Mouse (Mus musculus) spleen, adult 2 months (tissue): Measurements from ENCODE around the gene Pus7l. TPM values are rescaled to one million over a fixed set of nuclear protein-coding genes. Genes with fewer than 3 reads are reported as not detected.

Experiments used
- DNase-seq, 2 experiments: peaks; one replicate each; pipeline versions ENCODE4 v3.0.0 to v3.0.0-alpha.2; 2012 to 2021; ENCODE audit warnings: low spot score in 2 of 2, low read depth in 1 of 2
- H3K27ac ChIP-seq: fragments of 200-500 bp; 2 replicates; pipeline ENCODE4 v1.5.1; 2012; ENCODE audit warnings: low read length, inconsistent platforms; ENCODE audit not compliant: insufficient read depth
- H3K27me3 ChIP-seq: fragments of 200-500 bp; 2 replicates; pipeline ENCODE4 v1.6.1; 2012; ENCODE audit warnings: mild to moderate bottlenecking, moderate library complexity, low read length, inconsistent platforms; ENCODE audit not compliant: control insufficient read depth, insufficient read depth
- H3K36me3 ChIP-seq: fragments of 200-500 bp; 2 replicates; pipeline ENCODE4 v1.6.1; 2012; ENCODE audit warnings: mild to moderate bottlenecking, low read length, inconsistent platforms; ENCODE audit not compliant: control insufficient read depth, insufficient read depth
- H3K4me1 ChIP-seq: fragments of 200-500 bp; 2 replicates; pipeline ENCODE4 v1.6.1; 2011; ENCODE audit warnings: inconsistent platforms; ENCODE audit not compliant: control insufficient read depth, insufficient read depth, insufficient read length
- H3K4me3 ChIP-seq: fragments of 200-500 bp; 2 replicates; pipeline ENCODE4 v1.5.1; 2011; ENCODE audit warnings: mild to moderate bottlenecking, inconsistent platforms; ENCODE audit not compliant: insufficient read depth, insufficient read length; ENCODE audit errors: extremely low read depth
- CTCF ChIP-seq: fragments of 200-500 bp; IDR thresholded peaks from 2 replicates; pipeline ENCODE4 v1.5.1; 2011; ENCODE audit warnings: mild to moderate bottlenecking, inconsistent platforms; ENCODE audit not compliant: insufficient read depth, insufficient read length, insufficient replicate concordance; ENCODE audit errors: extremely low read depth
- POLR2A ChIP-seq: fragments of 200-500 bp; IDR thresholded peaks from 2 replicates; pipeline ENCODE4 v1.6.1; 2011; ENCODE audit warnings: low read depth, low read length, inconsistent platforms
- WGBS: fragments of 180-500 bp; shearing (Covaris S2); methylation state at CpG from one replicate; pipeline ENCODE4 v1.1.7; 2018; 5-methylcytosine and 5-hydroxymethylcytosine counted together
- polyA plus RNA-seq: library from polyadenylated mRNA; depleted of rRNA; stranded (reverse); fragments of >200 nt; gene quantifications from 2 replicates; pipeline ENCODE4 v1.2.3, GENCODE M21; 2012; rRNA removed

Gene Pus7l
- polyA plus RNA-seq, result 4.0 and 4.8 TPM in 2 replicates

- Histone ChIP-seq H3K36me3 (0 out of 2 replicates have a peak, but pooled peaks cover 3% of the 10 kb centered on the region), H3K4me3 (peak within 1 kb of the TSS; percentile 98), H3K27ac (peak within 1 kb of the TSS; percentile 94), H3K27me3 (no peaks in the 10 kb centered on the region), H3K4me1 (no peaks in the 10 kb centered on the region)
- DNase-seq, result peak; percentile 90 to 92
- under 1% methylated on average over 45 of the region's 45 CpGs for WGBS
- TF ChIP-seq POLR2A (peak; percentile 61), CTCF (no peak; the same call in 1 of the 2 replicates)
Measured at GRCm38 (mm10) chr15:94543409-94544051, at the start of gene Pus7l, which contains the start of gene Irak4. Pus7l (minus strand) TSS chr15:94543547. Irak4 (plus strand) TSS chr15:94543643.

GRCm38 (mm10) chr15:94591356-94591755, 48.0 kb upstream of the Pus7l start:
- Histone ChIP-seq H3K4me1 (peaks cover 1% of the 10 kb centered on the region), H3K27me3 (no peaks in the 10 kb centered on the region), H3K36me3 (peaks cover 3% of the 10 kb centered on the region), H3K27ac (no peak overlapping the region), H3K4me3 (no peak overlapping the region)
- WGBS, result 82% methylated on average over 4 of the region's 4 CpGs
- no peak for DNase-seq
- TF ChIP-seq CTCF, result no peak
- TF ChIP-seq POLR2A, result no peak

GRCm38 (mm10) chr15:94590083-94590482, 46.7 kb upstream of the Pus7l start:
- TF ChIP-seq POLR2A (no peak), CTCF (no peak)
- Histone ChIP-seq H3K4me3 (peak overlapping the region; percentile 46), H3K27ac (no peak overlapping the region), H3K4me1 (peaks cover 1% of the 10 kb centered on the region), H3K27me3 (no peaks in the 10 kb centered on the region), H3K36me3 (peaks cover 7% of the 10 kb centered on the region)
- DNase-seq, result no peak
- WGBS, result 14% methylated on average over 8 of the region's 8 CpGs

GRCm38 (mm10) chr15:94589219-94590075, 46.1 kb upstream of the Pus7l start, which contains the start of gene Twf1:
Twf1 (minus strand) TSS chr15:94589889.
- DNase-seq, result peak; percentile 93 to 98
- Histone ChIP-seq H3K4me3 (peak within 1 kb of the TSS; percentile 100), H3K4me1 (peaks cover 1% of the 10 kb centered on the region), H3K27me3 (no peaks in the 10 kb centered on the region), H3K36me3 (peaks cover 13% of the 10 kb centered on the region), H3K27ac (peak within 1 kb of the TSS; percentile 79)
- under 1% methylated on average over 69 of the region's 70 CpGs for WGBS
- TF ChIP-seq POLR2A, result peak; percentile 64
- no peak for TF ChIP-seq CTCF

- DNase-seq, result no peak
- Histone ChIP-seq H3K27me3 (no peaks in the 10 kb centered on the region), H3K4me3 (no peak overlapping the region), H3K4me1 (peaks cover 1% of the 10 kb centered on the region), H3K36me3 (peaks cover 25% of the 10 kb centered on the region), H3K27ac (no peak overlapping the region)
- no peak for TF ChIP-seq CTCF
- TF ChIP-seq POLR2A, result no peak
- WGBS, result 76% methylated on average over 9 of the region's 9 CpGs
Measured at GRCm38 (mm10) chr15:94587826-94588715, 44.7 kb upstream of the Pus7l start.

- Histone ChIP-seq H3K4me1 (peaks cover 1% of the 10 kb centered on the region), H3K27ac (no peak overlapping the region), H3K27me3 (no peaks in the 10 kb centered on the region), H3K4me3 (no peak overlapping the region), H3K36me3 (peaks cover 50% of the 10 kb centered on the region)
- no peak for TF ChIP-seq POLR2A
- no peak for TF ChIP-seq CTCF
- no peak for DNase-seq
- WGBS, result 87% methylated on average over 4 of the region's 4 CpGs
Measured at GRCm38 (mm10) chr15:94584738-94585137, 41.4 kb upstream of the Pus7l start.
